Mouse (Mus musculus) ovary, postnatal 36 days (tissue): ENCODE measurements at regions not wholly inside any gene's neighbourhood (a gene's known extent, or its start where the extent isn't known, plus 50 kb on each side); places are given as distances from the start of the nearest gene placed in this dataset.

ENCODE experiments used
- DNase-seq: peaks from one replicate; pipeline ENCODE4 v3.0.0; 2022; ENCODE audit warnings: low spot score, mixed read lengths

DNA sequence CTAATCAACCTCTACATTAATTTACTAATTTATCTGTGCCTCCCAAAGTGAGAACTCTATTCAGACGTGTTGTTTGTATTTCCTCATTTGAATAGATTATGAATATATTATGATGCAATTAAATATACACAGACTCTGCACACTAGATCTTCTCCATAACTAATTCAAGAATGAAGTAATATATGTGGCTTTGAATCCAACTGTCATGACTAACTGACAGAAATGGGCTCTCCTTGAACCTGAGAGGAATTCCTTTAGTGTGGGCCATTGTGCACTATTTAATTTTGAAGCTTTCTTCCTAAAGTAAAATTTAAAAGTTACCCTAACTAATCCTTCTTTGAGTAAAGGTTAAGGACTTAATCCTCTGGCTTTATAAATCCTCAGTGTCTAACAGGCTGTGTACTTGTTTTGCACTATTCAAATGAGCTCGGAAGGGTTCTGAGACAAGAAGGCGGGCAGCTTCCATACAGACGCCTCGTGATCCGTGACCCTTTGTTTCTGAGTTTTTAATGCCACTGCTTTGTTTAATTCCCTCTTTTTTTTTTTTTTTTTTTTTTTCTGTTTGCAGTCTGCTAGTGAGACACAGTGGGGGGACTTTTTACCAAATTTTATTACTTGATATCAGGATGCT, 128.0 kb upstream of the Sox2 start:
- DNase-seq: no peak

DNA sequence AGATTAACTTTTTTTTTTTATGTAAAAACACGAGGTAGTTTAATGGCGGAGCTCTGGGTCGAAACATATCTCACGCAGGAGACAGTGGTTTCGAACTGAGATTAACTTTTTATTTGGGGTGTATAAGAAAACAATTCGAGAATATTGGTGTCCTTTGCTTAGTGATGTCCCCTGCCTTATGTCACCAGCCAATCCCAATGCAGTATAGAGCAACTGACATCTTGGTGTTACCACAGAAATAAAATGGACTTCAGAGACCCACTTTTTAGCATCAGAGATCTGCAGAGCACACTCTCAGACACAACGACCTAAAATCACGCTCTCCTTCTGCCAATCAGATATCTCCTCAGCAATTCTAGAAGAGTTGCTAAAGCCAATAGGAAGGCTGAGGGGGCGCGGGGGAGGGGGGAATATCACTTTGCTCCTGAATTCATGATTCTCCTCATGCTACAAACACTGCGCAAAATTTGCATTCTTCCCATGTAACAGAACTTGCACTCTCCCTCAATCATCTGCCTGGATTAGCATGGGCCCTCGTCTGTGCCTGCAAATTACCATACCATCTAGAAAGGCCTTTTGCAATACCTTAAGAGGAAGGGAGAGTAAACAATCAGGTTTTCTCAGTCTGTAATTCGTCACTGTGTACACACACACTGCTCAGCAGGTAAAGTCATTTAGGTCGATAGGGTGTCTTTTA, 128.7 kb upstream of the Sox2 start:
- no peak for DNase-seq

DNA sequence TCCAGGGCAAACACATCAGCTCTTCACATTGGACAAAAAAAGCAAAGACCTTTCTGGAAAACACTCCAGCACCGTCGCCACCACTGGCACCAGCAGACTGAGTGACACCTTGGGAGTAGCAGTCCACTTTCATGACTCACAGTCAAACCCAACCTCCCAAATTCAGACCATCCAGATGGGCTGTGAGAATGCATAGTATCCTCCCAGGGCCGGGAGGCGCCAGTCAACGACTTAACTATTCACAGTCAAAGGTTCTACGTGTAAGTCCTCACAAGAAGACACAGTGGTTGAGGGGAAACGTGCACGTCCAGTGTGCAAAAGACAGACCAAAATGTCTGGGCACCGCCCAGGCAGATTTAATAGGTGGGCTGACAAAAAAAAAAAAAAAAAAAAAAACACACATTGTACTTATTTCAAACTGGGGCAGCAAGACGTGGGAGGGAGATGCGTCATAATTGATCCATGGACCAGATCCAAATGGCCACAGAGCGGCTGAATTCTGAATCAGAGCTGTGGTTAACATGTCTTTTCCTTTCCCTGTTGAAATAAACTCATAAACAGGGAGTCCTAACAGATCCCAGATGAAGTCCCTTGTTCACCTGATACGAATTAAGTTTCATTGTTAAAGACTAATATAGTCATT, 137.6 kb upstream of the Sox2 start:
- DNase-seq: no peak

DNA sequence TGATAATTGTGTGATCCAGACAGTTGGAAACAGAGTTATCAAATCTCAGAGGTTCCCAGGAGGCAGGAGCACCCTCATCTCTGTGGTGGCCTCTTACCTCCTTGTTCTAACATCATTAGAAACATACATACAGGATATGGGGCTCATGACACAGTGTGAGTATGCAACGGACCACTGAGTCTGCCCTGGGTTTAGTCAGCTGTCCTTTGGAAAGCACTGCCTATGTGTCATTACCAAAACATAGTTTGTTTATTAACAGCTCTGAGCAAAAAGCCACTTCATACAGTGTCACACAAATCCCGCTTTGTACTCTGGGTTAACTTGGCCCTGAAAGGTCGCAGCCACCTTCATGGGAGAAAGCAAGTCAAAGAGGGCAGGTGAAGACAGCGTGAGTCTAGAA, 139.5 kb upstream of the Sox2 start:
- no peak for DNase-seq

DNA sequence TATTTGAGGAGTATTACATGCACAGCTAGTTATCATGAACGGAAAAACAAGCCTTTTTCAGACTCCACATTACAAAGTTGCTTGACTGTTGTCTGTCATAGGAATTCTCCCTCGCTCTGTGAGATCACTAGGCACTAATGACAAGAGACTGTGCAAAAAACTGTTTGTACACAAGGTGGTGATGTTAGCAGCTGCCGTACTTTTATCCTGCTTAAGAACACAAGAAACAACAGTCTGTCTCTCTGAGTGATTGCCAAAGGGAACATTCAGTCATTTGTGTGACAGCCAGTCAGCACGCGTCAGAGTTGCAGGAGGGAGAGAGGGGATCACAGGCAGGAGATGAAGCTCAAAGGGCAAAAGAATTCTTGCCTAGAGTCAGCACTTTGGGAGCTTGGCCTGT, 141.0 kb upstream of the Sox2 start:
- DNase-seq: no peak

DNA sequence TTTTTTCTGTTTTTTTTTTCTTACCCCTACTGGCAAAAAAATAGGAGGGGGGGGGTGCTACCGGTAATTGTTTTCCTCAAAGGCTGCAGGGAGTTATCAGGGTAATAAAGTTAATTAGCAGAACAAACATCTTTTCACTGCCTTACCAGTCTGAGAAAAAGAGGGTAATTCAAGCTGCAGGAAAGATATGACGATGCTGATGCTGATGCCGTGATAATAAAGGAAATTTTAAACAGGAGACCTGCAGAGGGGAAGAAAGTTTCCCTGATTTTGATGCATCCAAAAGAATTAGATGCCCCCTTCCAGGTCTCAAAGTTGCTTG, 145.7 kb upstream of the Sox2 start:
- no peak for DNase-seq

DNA sequence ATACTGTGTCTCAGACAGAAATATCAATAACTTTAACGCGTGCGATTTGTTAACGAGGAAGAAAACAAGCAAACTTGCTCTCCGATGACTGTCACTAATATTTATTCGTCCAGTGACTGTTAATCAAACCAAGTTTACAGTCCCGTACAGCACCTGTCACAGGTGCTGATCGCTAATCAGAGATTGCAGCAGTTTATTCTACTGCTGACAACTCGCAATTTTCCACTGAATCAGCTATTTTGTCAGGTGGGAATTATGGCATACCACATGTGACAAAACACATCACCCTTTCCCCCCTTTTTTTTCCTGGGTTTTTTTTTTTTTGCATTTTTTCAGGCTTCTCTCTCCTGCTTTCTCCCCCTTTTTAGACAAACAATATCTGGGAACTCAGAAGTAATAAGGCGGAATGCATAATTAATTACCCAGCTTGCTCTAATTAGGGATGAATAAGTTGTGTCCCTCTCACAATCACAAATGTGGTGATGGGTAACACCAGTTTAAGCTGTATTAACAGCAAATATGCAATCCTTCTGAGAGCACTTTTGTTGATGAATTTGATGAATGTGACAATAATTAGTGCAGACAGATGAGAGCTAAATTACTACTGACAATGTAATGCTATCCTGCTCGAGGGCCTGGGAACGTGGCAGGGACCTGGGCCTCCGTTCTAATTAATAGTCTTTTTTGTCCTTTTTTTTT, 146.2 kb upstream of the Sox2 start:
- no peak for DNase-seq

DNA sequence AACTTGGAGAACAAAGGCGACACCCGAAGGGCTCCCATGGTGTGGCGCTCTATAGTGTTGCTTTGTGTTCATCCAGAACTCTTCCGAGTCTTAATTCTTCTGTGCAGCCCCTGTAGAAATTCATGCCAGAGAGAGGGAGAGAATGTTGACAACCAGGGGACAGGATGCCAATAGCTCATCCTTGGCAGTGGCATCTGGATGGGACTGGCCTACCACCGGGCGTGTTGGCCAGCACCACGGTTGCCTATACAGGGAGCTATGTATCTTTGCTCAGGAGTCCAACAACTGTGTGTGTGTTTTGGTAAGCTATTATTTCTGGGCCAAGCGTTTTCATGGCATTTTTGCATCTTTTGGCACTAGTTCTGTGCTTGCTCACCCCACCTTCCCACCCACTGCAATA, 153.4 kb upstream of the Sox2 start:
- no peak for DNase-seq

DNA sequence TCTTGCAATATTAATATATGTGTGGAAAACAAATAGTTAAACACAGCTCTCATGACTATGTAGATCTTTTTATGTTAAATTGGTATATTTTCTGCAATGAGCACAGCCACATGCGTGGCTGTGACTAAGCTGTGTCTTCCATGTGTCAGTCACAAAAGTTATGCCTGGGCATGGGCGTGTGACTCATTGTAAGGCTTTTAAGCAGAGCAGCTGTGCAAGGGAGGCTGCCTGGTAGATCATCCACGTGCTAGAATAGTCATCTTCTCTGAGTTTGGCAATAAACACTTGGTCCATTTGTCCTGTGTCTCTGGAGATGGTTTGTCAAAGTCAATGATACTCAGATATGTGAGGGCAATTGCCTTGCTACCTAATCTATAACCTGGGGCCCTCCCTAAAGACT, 154.6 kb upstream of the Sox2 start:
- no peak for DNase-seq

DNA sequence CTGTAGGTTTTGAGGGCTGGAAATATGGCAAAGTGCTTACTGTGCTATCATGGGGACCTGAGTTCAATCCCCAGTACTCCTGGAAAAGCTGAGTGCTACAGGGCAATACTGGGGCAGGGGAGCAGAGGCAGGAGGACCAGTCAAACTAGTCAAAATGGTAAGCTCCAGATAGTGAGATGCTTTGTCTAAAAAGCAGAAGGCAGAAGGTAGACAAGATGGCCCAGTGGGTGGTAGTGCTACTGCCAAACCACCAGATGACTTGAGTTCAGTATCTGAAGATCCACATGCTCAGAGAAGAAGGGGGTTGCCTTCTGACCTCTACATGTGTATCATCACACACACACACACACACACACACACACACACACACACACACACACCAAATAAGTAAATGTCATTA, 156.3 kb upstream of the Sox2 start:
- DNase-seq: no peak

DNA sequence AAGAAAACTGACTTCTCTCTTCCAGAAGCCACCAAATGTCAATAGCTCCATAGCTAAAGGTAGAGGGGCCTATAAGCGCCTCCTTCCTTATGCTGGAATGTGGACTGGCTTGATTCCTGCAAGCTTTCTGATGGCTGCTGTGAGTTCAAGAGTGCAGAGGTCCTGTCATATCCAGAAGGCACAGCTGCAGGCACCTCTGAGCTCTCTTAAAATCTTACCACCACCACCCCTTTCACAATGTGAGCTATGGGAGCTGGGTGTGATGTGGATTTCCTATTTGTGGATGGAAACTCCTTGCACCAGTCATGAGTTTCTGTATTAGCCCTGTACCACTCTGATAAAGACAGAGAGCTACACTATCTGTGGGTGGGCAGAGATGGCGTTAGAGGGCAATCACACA, 161.2 kb upstream of the Sox2 start:
- no peak for DNase-seq

DNA sequence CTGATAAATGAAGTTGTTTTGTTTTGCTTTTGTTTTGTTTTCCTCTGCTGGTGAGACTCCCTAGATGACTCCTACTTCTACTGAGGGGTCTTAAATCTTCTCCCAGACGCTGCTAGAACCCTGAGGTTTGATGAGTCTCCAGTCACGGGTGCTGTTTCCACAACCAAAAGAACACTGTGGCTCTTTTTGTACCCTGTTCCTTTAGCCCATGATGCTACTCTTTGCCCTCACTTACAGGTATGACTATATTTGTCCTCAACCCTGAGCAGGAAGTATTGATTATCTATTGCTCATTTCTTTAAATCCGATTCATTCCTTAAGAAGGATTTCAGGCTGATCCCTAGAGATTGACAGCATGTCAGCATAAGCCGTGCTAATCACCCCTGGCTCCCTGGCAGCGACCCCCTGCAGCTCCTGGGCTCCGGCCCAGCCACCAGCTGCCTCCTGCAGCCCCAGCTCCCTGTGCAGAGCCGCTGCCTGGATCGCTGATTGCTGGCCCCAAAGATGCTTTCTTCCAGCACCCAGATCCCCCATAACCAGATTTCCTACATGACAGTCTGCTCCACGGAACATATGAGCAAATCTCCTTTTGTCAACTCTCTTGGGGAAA, 163.7 kb upstream of the Sox2 start:
- DNase-seq: no peak

DNA sequence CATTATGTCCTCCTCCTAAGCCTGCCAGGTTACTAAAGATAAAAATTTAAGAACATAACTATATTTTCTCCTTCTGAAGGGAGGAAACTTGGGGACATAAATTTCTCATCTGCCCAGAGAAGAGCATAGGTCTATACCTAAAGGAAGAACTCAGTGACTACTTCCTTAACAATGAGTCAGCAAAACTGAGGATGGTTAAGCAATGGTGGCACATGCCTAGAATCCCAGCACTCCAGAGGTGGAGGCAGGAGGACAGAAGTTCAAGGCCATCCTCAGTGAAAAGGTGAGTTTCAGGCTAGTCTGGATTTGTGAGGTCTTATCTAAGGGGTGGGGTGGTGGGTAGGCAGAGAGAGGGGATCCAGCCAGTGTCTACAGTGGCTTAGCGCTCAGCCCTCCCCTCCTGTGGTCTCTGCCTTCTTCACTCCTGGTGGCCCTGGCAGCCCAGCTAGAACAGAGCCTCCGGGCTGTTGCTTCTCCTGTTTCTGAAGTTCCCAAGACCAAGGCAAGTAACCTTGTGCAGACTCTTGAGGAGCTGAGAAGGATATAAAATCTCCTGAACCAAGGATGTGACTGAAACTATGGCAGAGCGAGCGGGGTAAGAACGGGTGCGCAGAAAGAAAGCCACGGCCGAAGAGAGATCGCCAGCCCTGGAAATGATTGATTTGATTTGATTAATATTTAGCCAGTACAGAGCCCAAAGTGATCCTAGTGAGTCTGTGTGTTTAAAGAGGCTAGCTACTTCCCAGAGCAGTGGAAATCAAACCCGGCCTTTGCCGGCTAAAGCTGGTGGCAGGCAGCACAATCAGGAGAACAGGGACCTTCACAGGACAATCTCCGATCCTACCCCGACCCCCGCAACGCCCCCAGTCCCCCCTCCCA, 164.6 kb upstream of the Sox2 start:
- DNase-seq: no peak

DNA sequence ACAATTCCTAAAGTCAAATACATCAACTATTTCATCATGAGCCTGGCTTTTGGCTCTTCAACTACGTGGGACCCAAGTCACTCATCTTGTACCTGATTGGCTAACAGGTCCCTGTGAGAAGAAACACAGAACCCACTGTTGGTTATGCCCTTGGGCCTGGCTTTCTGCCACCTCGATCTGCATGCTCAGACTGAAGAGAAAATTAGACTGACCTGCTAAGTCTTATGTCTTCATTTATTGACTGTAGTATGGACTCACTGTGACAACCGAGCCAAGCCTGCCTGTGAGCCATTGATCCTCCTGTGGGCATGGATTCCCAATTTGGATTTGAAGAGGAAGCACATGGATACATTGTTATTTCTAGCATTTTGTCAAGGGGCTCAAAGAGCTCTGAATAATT, 166.3 kb upstream of the Sox2 start:
- no peak for DNase-seq

DNA sequence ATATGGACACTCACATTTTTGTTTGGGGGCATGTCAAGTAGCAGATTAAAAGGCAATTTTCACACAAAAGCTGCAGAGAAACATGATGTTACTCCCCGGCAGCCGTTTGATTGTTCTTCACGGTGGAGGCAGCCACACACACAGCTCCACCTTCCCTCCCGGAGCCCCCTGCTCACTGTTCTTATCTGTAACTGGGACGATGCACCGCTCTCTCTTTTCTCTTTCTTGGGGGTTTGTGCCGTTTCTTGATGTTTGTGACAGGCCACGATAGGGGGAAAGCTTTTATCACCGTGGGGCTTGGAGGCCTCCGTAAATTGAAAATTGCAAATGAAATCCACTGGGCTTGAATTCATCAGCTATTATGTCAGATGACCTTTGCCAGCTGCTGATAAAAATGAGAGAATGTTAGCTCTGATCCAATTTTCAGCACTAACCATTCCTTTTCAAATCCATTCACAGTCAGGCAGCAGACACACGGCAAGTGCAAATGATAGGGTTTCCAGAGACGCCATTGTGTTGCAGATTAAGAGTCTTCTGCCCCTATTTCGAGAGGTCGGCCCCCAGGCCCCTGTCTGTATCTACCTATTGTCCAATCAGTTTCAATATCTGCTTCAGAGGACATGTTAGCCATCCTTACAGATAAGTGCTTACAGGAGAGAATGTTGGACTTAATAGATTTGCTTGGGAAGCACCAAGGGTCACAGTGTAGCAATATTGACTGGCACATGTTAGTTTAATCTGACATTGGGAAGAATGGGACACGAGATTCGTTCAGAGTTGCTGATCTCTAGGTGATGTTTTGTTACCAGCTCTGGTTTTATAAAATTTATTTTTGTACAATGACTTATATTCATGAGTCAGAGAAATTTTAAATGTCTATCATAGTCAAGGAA, 168.1 kb upstream of the Sox2 start:
- DNase-seq: no peak

DNA sequence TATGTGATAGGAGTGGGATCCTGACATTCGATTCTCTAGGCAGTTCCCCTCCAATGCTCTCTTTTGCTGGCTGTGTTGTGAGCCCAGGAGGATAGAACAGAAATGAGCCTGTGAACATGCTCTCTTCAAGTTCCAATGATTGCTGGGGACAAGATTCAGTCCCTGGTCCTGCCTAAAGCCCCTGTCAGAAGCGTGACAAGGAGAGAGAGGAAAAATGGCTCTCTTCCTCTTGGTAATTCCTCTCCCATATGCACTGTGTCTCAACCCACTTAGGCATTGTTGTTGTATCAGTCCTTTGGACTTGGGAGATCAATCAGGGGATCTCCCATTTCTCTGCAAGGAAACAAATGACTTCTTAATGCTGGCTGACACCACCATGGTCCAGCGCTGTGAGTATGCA, 168.9 kb upstream of the Sox2 start:
- no peak for DNase-seq

DNA sequence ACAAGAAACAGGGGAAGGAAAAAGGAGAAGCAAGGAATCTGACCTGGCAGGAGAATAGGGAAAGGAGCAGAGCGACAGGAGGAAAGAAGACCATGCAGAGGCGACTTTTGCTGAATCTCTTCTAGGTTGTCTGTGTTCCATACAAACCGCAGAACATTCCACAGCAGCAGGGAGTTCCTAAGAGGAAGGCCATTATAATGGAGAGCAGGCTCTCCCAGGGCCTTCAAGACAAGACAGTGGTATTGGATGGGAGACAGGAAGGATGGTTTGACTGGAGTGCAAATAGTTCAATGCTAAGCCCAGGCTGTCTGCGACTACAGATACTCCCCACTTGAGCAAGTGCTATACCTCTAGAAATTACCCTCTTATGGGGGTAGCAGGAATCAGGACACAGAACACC, 176.1 kb upstream of the Sox2 start:
- no peak for DNase-seq

DNA sequence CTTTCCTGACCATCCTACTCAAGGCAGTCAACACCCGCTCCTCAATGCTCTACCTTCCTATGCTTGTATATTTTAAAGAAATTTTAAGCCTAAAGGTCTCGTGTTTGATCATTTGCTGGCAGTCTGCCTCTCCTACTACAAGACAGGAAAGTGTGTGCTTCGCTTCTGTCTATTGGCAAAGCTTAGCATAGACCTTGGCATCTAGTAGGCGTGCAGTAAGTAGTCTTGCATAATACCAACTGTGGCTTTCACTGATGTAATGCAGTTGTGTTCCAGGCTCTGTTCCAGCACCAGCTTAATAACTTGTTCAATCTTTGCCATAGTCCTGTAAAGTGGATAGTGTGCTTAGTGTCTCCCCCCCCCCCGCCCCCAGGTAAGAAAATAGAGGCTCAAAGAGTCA, 179.5 kb upstream of the Sox2 start:
- no peak for DNase-seq

DNA sequence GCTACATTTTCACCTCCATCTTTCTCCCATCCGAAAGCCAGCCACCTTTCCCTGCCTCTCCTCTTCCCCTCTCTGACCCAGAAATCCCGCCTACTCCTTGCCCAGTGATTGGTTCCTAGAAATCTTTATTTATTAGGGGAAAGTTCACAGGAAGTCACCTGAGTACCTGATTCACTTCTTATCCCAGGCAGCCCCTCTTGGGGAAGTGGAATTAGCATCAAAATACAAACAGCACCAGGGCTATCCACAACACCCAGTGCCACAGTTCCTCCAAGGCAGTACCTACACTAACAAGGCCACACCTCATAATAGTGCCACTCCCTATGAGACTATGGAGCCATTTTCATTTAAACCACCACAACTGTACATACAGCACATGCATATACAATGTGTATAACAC, 180.3 kb upstream of the Sox2 start:
- DNase-seq: no peak

DNA sequence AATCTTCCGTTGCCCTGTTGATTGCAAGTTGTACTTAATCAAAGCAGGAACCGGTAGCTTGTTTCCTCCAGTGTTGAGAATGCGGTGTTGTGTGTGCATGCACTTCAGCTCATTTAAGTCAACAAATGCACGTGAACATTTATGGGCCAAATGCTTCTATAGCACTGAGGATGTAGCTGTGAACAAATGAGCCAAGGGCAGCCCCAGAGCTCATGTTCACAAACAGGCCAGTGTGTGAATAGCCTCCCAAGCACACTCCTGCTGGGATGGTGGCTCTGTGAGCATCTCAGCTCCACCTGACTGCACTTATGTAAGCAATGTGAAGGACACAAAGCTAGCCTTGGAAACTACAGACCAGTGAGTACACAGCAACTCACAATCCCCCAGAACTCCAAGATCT, 183.9 kb upstream of the Sox2 start:
- DNase-seq: no peak
